Mouse (Mus musculus): ENCODE data around the gene Calr4. TPM values are rescaled to one million over a fixed set of nuclear protein-coding genes. Genes with fewer than 3 reads are reported as not detected.
A peak's percentile ranks its signal among the peaks of the same experiment; 100 is the strongest.

The Calr4 gene
- total RNA-seq, 1 experiment from 2014 or later = 1.5 TPM

DNA sequence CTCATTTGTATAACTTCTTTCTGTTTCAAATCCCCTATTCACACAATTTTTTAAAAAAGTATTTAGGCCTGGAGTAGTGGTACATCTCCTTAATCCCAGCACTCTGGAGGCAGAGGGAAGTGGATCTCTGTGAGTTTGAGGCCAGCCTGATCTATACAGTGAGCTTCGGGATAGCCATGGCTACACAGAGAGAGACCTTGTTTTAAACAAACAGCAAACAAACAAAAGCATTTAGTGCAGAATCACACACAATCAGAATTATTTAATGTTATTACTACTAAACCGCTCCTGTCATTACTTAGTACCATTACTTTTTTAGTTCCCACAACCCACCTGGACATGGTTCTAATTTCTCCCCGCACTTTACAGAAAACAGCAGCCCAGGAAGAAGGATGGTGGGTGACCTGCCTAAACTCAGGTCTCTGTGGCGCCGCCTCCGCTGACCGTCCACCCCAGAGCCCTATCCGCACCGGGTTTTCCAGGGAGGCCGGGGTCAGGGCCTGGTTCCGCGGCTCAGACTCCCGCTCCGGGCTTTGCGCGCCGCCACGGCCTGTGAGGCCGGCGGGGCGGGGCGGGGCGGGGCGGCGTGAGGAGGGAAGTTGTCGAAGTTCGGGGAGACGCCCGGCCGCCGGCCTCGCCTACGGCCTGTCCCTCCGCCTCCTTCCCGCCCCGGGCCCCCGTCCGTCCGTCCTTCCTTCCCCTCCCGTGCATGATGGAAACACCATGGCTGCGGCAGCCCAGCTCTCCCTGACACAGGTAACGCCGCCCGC is 45.6 kb downstream of the Calr4 start, which contains the start of gene Eps15:
TSS of gene Eps15 (plus strand) at position 580 of the 770 bp plus-strand sequence.
- peak; percentile 94 for DNase-seq

DNA sequence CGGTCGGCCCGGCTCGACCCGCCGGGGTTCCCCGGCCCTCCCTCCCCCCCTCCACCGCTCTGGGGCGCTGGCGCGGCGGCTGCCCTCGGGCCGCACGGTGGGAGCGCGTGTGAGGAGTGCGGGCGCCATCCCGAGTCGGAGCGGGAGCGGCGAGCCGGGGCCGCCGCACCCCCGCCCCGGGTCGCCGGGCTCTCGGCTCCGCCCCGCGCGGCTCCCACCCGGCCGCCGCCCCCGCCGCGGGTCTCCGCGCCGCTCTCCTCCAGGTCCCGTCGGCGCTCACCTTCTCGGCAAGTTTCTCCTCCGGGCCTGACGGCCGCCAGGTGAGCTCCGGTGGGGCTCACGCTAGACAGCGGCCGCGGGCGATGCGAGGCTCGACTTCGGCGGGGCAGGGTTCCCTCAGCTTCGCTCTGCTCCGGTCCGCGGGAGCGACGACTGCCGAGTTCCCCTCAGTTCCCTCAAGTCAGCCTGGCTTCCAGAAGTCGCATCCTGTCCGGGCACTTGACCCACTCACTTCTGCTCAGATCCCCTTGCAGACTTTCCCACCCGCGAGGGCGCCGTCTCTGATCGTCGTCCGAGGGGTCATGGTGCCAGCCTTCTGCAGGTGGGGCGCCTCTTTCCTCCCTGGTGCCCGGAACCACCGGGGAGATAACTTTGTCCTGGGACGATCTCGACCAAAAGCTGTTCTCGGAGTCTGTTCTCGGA is 46.3 kb downstream of the Calr4 start:
- no peak for DNase-seq

DNA sequence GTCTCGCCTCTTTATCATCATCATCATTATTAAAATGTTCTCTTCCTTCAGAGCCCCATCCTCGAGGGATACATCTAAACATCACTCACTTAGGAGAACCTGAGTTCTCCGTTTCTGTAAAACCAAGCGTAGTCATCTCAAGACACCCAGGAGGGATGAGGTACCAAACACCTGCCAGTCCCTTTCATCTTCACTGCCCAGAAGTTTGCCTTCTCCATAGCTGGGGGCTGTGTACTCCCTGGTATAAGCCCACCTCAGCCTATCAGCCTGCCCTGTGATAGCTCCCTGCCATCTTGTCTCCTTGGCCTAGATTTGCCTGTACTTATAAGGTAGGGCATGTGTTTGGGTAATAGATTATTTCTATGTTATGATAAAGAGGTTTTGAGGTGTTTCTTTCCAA is 46.9 kb downstream of the Calr4 start:
- no peak for DNase-seq

DNA sequence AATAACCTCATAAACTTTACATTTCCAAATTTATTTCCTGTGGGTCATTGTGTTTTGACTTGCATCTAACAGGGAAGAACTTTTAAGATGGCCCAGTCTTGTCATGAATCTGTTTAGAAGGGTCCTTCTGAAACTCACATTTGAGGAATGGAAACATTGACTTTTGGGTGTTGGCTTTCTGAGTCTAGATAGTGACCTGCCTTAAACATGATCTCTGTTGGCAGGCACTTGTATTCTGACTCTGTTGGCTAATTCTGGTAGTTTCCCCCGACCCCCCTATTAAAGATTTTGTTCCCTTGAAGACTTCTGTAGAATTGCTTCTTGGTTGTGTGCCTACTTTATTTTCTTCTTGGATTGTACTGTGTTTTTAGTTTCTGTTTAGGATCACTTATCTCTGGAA is 47.7 kb downstream of the Calr4 start:
- no peak for DNase-seq

DNA sequence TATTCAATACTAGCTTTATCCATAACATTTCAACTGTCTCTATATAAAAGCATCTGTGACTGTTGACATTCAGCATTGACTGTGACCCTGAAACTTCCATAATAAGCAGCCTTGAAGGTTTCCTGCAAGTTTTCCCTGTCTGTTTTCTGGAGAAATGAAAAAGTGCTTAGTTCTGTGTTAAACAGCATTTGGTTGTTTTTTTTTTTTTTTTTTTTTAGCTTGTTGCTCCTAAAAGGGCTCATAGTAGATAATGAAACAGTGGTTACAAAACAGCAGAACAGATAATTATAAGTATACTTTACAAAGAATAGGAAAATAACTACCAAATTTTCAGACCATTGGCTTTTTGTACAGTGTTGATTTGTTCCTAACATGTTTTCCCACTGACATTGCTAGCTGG is 60.3 kb downstream of the Calr4 start:
- no peak for DNase-seq

DNA sequence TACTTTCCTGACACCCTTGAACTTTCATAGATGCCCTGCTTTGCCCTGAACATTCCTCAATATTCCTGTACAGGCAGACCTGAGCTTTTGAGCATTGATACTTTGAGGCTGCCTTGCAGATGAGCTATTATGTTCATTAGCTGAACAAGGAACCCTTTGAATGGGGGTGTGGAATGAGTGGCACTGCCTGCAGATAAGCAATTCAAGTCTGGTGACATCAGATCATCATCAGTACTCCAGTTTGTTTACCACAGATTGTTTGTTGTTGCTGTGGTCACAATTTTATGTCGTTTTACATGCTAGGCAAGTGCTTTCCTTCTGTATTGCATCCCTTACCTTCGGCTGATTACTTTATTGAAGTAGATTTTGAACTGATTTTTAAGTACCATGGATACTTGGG is 62.2 kb downstream of the Calr4 start:
- no peak for DNase-seq

DNA sequence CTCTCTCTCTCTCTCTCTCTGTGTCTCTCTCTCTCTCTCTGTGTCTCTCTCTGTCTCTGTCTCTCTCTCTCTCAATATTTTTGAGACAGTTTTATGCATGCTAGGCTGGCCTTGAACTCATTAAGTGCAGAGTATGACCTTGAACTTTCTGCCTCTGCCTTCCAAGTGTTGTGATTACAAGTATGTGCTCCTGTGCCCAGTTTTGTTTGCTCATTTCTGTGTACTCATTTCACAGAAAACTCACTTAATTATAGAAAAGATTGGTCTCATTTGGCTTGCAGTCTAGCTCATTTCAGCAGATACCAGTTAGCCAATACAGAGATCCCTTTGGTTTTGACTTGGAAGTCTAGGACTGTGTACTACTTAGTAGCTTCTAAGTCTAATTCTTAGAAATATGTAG is 64.9 kb downstream of the Calr4 start:
- no peak for DNase-seq

Other genes with a start within 250 kb of the Calr4 start
- gene Nrd1, start 233.8 kb upstream of the Calr4 start, total RNA-seq (2021) = 119 and 126 TPM in 2 replicates
- gene Osbpl9, start 32.2 kb upstream of the Calr4 start, total RNA-seq (2021) = 136 and 144 TPM in 2 replicates
- gene Eps15, start 45.8 kb downstream of the Calr4 start, total RNA-seq (2021) = 74.9 and 79.7 TPM in 2 replicates
- gene Ttc39a, start 172.1 kb downstream of the Calr4 start, total RNA-seq (2021) = 4.9 and 7.8 TPM in 2 replicates